Mouse (Mus musculus) liver, embryonic 18 days (tissue): ENCODE data around the gene Mri1. TPM values are rescaled to one million over a fixed set of nuclear protein-coding genes. Genes with fewer than 3 reads are reported as not detected.

ENCODE experiments used
- polyA plus RNA-seq: library from polyadenylated mRNA; depleted of rRNA; stranded (reverse); fragments of >200 nt; gene quantifications from 2 replicates; pipeline ENCODE4 v1.2.3, GENCODE M21; 2012; rRNA removed

Mri1 gene
- 17.2 and 23.4 TPM in 2 replicates for polyA plus RNA-seq

GRCm38 (mm10) chr8:84256822-84257610 is at the start of gene Mri1:
TSS of gene Mri1 (minus strand) at chr8:84257326.

GRCm38 (mm10) chr8:84269950-84270773 is 13.0 kb upstream of the Mri1 start, which contains the start of gene Ccdc130:
TSS of gene Ccdc130 (minus strand) at chr8:84270380.

GRCm38 (mm10) chr8:84249257-84250170 is 7.6 kb downstream of the Mri1 start, which contains the start of gene D8Ertd738e:
TSS of gene D8Ertd738e (minus strand) at chr8:84249719.

GRCm38 (mm10) chr8:84236998-84237473 is 20.1 kb downstream of the Mri1 start, which contains the start of gene Zswim4:
TSS of gene Zswim4 (minus strand) at chr8:84237055.

Other genes starting within 250 kb of the Mri1 start
- gene 2210011C24Rik, start 245.2 kb downstream of the Mri1 start, polyA plus RNA-seq, result 0.08 TPM in 1 of 2 replicates, not detected in the other
- 0.03 and 0.05 TPM in 2 replicates for gene Palm3, start 235.9 kb downstream of the Mri1 start, polyA plus RNA-seq
- gene Il27ra, start 214.7 kb downstream of the Mri1 start, polyA plus RNA-seq, result 1.2 and 1.4 TPM in 2 replicates
- gene Rln3, start 212.3 kb downstream of the Mri1 start, polyA plus RNA-seq, result 0.12 TPM in 1 of 2 replicates, not detected in the other
- gene Gm10643, start 192.2 kb downstream of the Mri1 start, polyA plus RNA-seq, result 0.59 and 0.63 TPM in 2 replicates
- gene Rfx1, start 190.5 kb downstream of the Mri1 start, polyA plus RNA-seq, result 3.3 and 4.7 TPM in 2 replicates
- 11.4 and 12.4 TPM in 2 replicates for gene Dcaf15, start 152.6 kb downstream of the Mri1 start, polyA plus RNA-seq
- 0.03 and 0.05 TPM in 2 replicates for gene Podnl1, start 131.3 kb downstream of the Mri1 start, polyA plus RNA-seq
- 3.7 and 4.4 TPM in 2 replicates for gene Cc2d1a, start 109.4 kb downstream of the Mri1 start, polyA plus RNA-seq
- 0.18 and 0.24 TPM in 2 replicates for gene 4930432K21Rik, start 109.3 kb downstream of the Mri1 start, polyA plus RNA-seq
- 0.13 and 0.16 TPM in 2 replicates for gene Nanos3, start 72.1 kb downstream of the Mri1 start, polyA plus RNA-seq
- 2.9 and 3.4 TPM in 2 replicates for gene Zswim4, start 20.3 kb downstream of the Mri1 start, polyA plus RNA-seq
- gene D8Ertd738e, start 7.6 kb downstream of the Mri1 start, polyA plus RNA-seq, result 124 and 135 TPM in 2 replicates
- gene Ccdc130, start 13.1 kb upstream of the Mri1 start, polyA plus RNA-seq, result 6.9 and 7.4 TPM in 2 replicates
- 1.1 and 1.4 TPM in 2 replicates for gene Cacna1a, start 131.1 kb upstream of the Mri1 start, polyA plus RNA-seq